Mouse (Mus musculus): ENCODE measurements around the gene H2al2a. TPM values are rescaled to one million over a fixed set of nuclear protein-coding genes. Genes with fewer than 3 reads are reported as not detected.

The H2al2a gene
- polyA plus RNA-seq, 1 experiment from 2014 or later = not detected

GRCm38 (mm10) chr2:18038141-18038752 is 41.5 kb upstream of the H2al2a start:
- no peaks in the 10 kb centered on the region for H3K36me3 ChIP-seq (ENCODE audit: control insufficient read depth, insufficient read depth, low read length)
- H3K4me1 ChIP-seq (ENCODE audit: control insufficient read depth, insufficient read depth, low read length) = peaks cover 57% of the 10 kb centered on the region
- no peak overlapping the region for H3K4me2 ChIP-seq (replicated peaks; ENCODE audit: low read depth, low read length)
- 40% methylated on average over 3 of the region's 3 CpGs for WGBS
- H3K9me3 ChIP-seq (ENCODE audit: control insufficient read depth, low read length) = no peaks in the 10 kb centered on the region
- no peak overlapping the region for H3K9ac ChIP-seq (ENCODE audit: low read depth, low read length)
- ATAC-seq (ENCODE audit: low FRiP score, low TSS enrichment) = no peak
- H3K27me3 ChIP-seq (ENCODE audit: control insufficient read depth, insufficient read depth, low read length) = no peaks in the 10 kb centered on the region
- no peak overlapping the region for H3K4me3 ChIP-seq (ENCODE audit: low read length)
- no peak overlapping the region; the same call in 1 of the 2 replicates for H3K27ac ChIP-seq (ENCODE audit: low read depth, low read length)

GRCm38 (mm10) chr2:18037491-18037890 is 40.7 kb upstream of the H2al2a start, which contains the start of gene A930004D18Rik:
TSS of gene A930004D18Rik (minus strand) at chr2:18037737.
- no peak for ATAC-seq (ENCODE audit: low FRiP score, low TSS enrichment)
- Histone ChIP-seq H3K27ac (ENCODE audit: low read depth, low read length) (no peak within 1 kb of the TSS; the same call in 1 of the 2 replicates), H3K4me3 (ENCODE audit: low read length) (no peak within 1 kb of the TSS), H3K9me3 (ENCODE audit: control insufficient read depth, low read length) (no peaks in the 10 kb centered on the region), H3K9ac (ENCODE audit: low read depth, low read length) (no peak within 1 kb of the TSS), H3K4me2 (replicated peaks; ENCODE audit: low read depth, low read length) (no peak within 1 kb of the TSS), H3K4me1 (ENCODE audit: control insufficient read depth, insufficient read depth, low read length) (peaks cover 57% of the 10 kb centered on the region), H3K36me3 (ENCODE audit: control insufficient read depth, insufficient read depth, low read length) (no peaks in the 10 kb centered on the region), H3K27me3 (ENCODE audit: control insufficient read depth, insufficient read depth, low read length) (no peaks in the 10 kb centered on the region)
- 81% methylated on average over 2 of the region's 2 CpGs for WGBS

GRCm38 (mm10) chr2:18034371-18035250 is 37.9 kb upstream of the H2al2a start:
- Histone ChIP-seq H3K27me3 (ENCODE audit: control insufficient read depth, insufficient read depth, low read length) (no peaks in the 10 kb centered on the region), H3K27ac (ENCODE audit: low read depth, low read length) (no peak overlapping the region; the same call in 1 of the 2 replicates), H3K36me3 (ENCODE audit: control insufficient read depth, insufficient read depth, low read length) (no peaks in the 10 kb centered on the region), H3K4me2 (replicated peaks; ENCODE audit: low read depth, low read length) (no peak overlapping the region), H3K4me3 (ENCODE audit: low read length) (no peak overlapping the region), H3K9me3 (ENCODE audit: control insufficient read depth, low read length) (no peaks in the 10 kb centered on the region), H3K9ac (ENCODE audit: low read depth, low read length) (no peak overlapping the region), H3K4me1 (ENCODE audit: control insufficient read depth, insufficient read depth, low read length) (peaks cover 47% of the 10 kb centered on the region)
- no peak for ATAC-seq (ENCODE audit: low FRiP score, low TSS enrichment)
- 32% methylated on average over 10 of the region's 10 CpGs for WGBS

GRCm38 (mm10) chr2:18033166-18034108 is 36.7 kb upstream of the H2al2a start:
- Histone ChIP-seq H3K4me3 (ENCODE audit: low read length) (no peak overlapping the region), H3K36me3 (ENCODE audit: control insufficient read depth, insufficient read depth, low read length) (no peaks in the 10 kb centered on the region), H3K27ac (ENCODE audit: low read depth, low read length) (0 out of 2 replicates have a peak overlapping the region, but pooled peaks have one; percentile 12), H3K9me3 (ENCODE audit: control insufficient read depth, low read length) (no peaks in the 10 kb centered on the region), H3K4me2 (replicated peaks; ENCODE audit: low read depth, low read length) (no peak overlapping the region), H3K4me1 (ENCODE audit: control insufficient read depth, insufficient read depth, low read length) (peaks cover 36% of the 10 kb centered on the region), H3K27me3 (ENCODE audit: control insufficient read depth, insufficient read depth, low read length) (no peaks in the 10 kb centered on the region), H3K9ac (ENCODE audit: low read depth, low read length) (0 out of 2 replicates have a peak overlapping the region, but pooled peaks have one; percentile 35)
- no peak for ATAC-seq (ENCODE audit: low FRiP score, low TSS enrichment)
- 58% methylated on average over 10 of the region's 10 CpGs for WGBS

DNA sequence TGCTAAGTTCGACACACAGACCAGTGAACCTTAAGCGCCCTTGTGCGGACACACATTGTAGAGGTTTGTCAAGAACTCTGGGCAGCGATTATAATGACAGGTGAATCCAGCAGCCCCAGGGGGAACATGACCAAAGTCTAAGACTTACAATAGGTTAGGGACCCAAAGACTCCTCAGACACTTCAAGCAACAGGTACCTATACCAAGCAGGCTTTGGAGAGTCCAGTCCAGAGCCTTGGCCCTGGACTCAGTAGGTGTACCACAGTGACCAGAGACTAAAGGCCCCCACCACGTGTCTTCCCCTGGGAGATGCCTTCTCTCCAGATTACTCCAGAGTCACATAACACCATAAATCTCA is 35.8 kb upstream of the H2al2a start:
- no peak overlapping the region for H3K4me3 ChIP-seq (ENCODE audit: low read length)
- H3K27ac ChIP-seq (ENCODE audit: low read depth, low read length) = peak overlapping the region; percentile 72; the same call in 1 of the 2 replicates
- H3K36me3 ChIP-seq (ENCODE audit: control insufficient read depth, insufficient read depth, low read length) = no peaks in the 10 kb centered on the region
- no peaks in the 10 kb centered on the region for H3K9me3 ChIP-seq (ENCODE audit: control insufficient read depth, low read length)
- H3K27me3 ChIP-seq (ENCODE audit: control insufficient read depth, insufficient read depth, low read length) = no peaks in the 10 kb centered on the region
- ATAC-seq (ENCODE audit: low FRiP score, low TSS enrichment) = no peak
- peak overlapping the region; percentile 88; the same call in 1 of the 2 replicates for H3K4me2 ChIP-seq (replicated peaks; ENCODE audit: low read depth, low read length)
- WGBS = 36% methylated on average over 5 of the region's 5 CpGs
- H3K4me1 ChIP-seq (ENCODE audit: control insufficient read depth, insufficient read depth, low read length) = peaks cover 31% of the 10 kb centered on the region
- peak overlapping the region; percentile 83; the same call in 1 of the 2 replicates for H3K9ac ChIP-seq (ENCODE audit: low read depth, low read length)

DNA sequence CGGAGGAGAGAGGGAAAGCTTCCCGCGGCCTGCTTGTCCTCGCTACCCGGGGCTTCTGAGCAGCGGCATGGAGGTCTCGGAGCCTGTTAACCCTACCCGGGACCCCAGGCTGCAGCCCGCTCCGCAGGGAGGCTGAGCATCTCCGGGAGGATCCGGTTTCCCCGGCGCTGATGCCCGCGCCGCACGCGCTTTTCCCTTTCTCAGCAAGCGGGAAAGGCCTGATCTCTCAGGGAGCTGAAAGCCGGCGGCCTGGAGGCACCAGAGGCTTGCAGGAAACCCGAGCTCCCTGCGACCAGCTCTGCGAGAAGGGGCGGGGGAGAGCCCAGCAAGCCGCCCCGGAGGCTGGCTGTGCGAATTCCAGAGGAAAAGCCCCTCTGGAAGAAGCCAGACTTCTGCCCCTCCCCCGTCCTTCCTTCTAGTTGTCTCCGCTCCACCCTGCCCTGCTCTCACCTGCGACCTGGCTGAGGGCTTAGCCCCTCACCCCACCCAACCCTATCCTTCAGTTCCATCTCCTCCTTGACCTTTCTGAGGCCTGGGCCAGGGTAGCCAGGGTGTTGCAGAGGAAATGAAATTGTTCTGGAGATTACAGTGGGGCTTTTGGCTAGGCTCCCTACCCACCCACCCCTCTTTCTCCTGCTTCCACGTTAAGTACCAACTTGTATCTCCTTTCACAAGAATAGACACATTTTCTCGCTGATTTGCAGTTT is 35.2 kb upstream of the H2al2a start:
- Histone ChIP-seq H3K9ac (ENCODE audit: low read depth, low read length) (peak overlapping the region; percentile 83), H3K27me3 (ENCODE audit: control insufficient read depth, insufficient read depth, low read length) (no peaks in the 10 kb centered on the region), H3K27ac (ENCODE audit: low read depth, low read length) (peak overlapping the region; percentile 72), H3K9me3 (ENCODE audit: control insufficient read depth, low read length) (no peaks in the 10 kb centered on the region), H3K4me3 (ENCODE audit: low read length) (peak overlapping the region; percentile 37), H3K36me3 (ENCODE audit: control insufficient read depth, insufficient read depth, low read length) (no peaks in the 10 kb centered on the region), H3K4me1 (ENCODE audit: control insufficient read depth, insufficient read depth, low read length) (peaks cover 31% of the 10 kb centered on the region), H3K4me2 (replicated peaks; ENCODE audit: low read depth, low read length) (peak overlapping the region; percentile 88)
- WGBS = 3% methylated on average over 33 of the region's 34 CpGs
- peak; percentile 36 for ATAC-seq (ENCODE audit: low FRiP score, low TSS enrichment)

- H3K4me1 ChIP-seq (ENCODE audit: control insufficient read depth, insufficient read depth, low read length) = peaks cover 36% of the 10 kb centered on the region
- peak overlapping the region; percentile 88 for H3K4me2 ChIP-seq (replicated peaks; ENCODE audit: low read depth, low read length)
- H3K27ac ChIP-seq (ENCODE audit: low read depth, low read length) = peak overlapping the region; percentile 72
- WGBS = 3% methylated on average over 26 of the region's 26 CpGs
- H3K4me3 ChIP-seq (ENCODE audit: low read length) = peak overlapping the region; percentile 37
- H3K9me3 ChIP-seq (ENCODE audit: control insufficient read depth, low read length) = no peaks in the 10 kb centered on the region
- ATAC-seq (ENCODE audit: low FRiP score, low TSS enrichment) = no peak
- H3K9ac ChIP-seq (ENCODE audit: low read depth, low read length) = peak overlapping the region; percentile 83
- no peaks in the 10 kb centered on the region for H3K27me3 ChIP-seq (ENCODE audit: control insufficient read depth, insufficient read depth, low read length)
- H3K36me3 ChIP-seq (ENCODE audit: control insufficient read depth, insufficient read depth, low read length) = no peaks in the 10 kb centered on the region
These were observed 34.6 kb upstream of the H2al2a start for GRCm38 (mm10) chr2:18031271-18031821.

DNA sequence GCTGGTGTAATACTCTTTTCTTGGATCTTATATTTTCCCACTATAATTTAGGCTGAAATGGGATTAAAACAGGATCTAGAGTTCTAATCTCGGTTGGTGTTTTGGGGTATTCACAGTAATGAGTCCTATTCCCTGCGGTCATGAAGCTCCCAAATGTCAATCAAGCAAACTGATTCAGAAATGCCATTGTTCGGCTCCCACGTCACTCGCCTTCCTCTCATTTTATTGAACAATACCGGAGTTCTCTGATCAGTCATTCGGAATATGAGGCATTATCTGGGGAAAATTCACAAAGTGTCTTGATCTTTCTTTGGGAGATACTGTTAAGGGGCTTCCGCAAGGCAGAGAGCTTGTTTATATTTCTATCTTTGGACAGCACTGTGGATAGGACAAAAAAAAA is 33.8 kb upstream of the H2al2a start:
- no peaks in the 10 kb centered on the region for H3K36me3 ChIP-seq (ENCODE audit: control insufficient read depth, insufficient read depth, low read length)
- peak overlapping the region; percentile 88 for H3K4me2 ChIP-seq (replicated peaks; ENCODE audit: low read depth, low read length)
- no peak overlapping the region for H3K4me3 ChIP-seq (ENCODE audit: low read length)
- 0 out of 2 replicates have a peak overlapping the region, but pooled peaks have one; percentile 5 for H3K9ac ChIP-seq (ENCODE audit: low read depth, low read length)
- H3K27ac ChIP-seq (ENCODE audit: low read depth, low read length) = no peak overlapping the region
- no peaks in the 10 kb centered on the region for H3K27me3 ChIP-seq (ENCODE audit: control insufficient read depth, insufficient read depth, low read length)
- no peak for ATAC-seq (ENCODE audit: low FRiP score, low TSS enrichment)
- 51% methylated on average over 8 of the region's 8 CpGs for WGBS
- peaks cover 40% of the 10 kb centered on the region for H3K4me1 ChIP-seq (ENCODE audit: control insufficient read depth, insufficient read depth, low read length)
- H3K9me3 ChIP-seq (ENCODE audit: control insufficient read depth, low read length) = no peaks in the 10 kb centered on the region

All from kidney, embryonic 14.5 days (tissue).